Mouse (Mus musculus) cortical plate, adult 2 months (tissue): Measurements from ENCODE around the gene Ddx1. TPM values are rescaled to one million over a fixed set of nuclear protein-coding genes. Genes with fewer than 3 reads are reported as not detected.
A peak's percentile ranks its signal among the peaks of the same experiment; 100 is the strongest.

Source experiments
- H3K27ac ChIP-seq: fragments of 200-500 bp; 2 replicates; pipeline ENCODE4 v1.5.1; 2012; ENCODE audit warnings: low read length, control low read depth, inconsistent platforms; ENCODE audit not compliant: insufficient read depth
- H3K4me1 ChIP-seq: fragments of 200-500 bp; 2 replicates; pipeline ENCODE4 v1.6.1; 2011; ENCODE audit warnings: low read length; ENCODE audit not compliant: control insufficient read depth, insufficient read depth
- H3K4me3 ChIP-seq: fragments of 200-500 bp; 2 replicates; pipeline ENCODE4 v1.5.1; 2011; ENCODE audit warnings: mild to moderate bottlenecking, low read length, control low read depth; ENCODE audit not compliant: insufficient read depth
- CTCF ChIP-seq: fragments of 200-500 bp; IDR thresholded peaks from 2 replicates; pipeline ENCODE4 v1.5.1; 2011; ENCODE audit warnings: mild to moderate bottlenecking, control low read depth, low read length; ENCODE audit not compliant: insufficient read depth; ENCODE audit errors: extremely low read depth
- POLR2A ChIP-seq: fragments of 200-500 bp; IDR thresholded peaks from 2 replicates; pipeline ENCODE4 v1.6.1; 2011; ENCODE audit warnings: mild to moderate bottlenecking, low read length, control low read depth; ENCODE audit not compliant: insufficient read depth; ENCODE audit errors: extremely low read depth
- polyA plus RNA-seq: library from polyadenylated mRNA; depleted of rRNA; stranded (reverse); fragments of >200 nt; gene quantifications from 2 replicates; pipeline ENCODE4 v1.2.3, GENCODE M21; 2012; rRNA removed

Gene Ddx1
- 64.1 and 71.8 TPM in 2 replicates for polyA plus RNA-seq

GRCm38 (mm10) chr12:13248691-13249572, at the start of gene Ddx1:
Gene Ddx1, minus strand, starts transcription at chr12:13249213.
- Histone ChIP-seq H3K4me3 (peak within 1 kb of the TSS; percentile 97), H3K4me1 (peaks cover 2% of the 10 kb centered on the region; the same call in 1 of the 2 replicates), H3K27ac (peak within 1 kb of the TSS; percentile 9; the same call in 1 of the 2 replicates)
- peak; percentile 46; the same call in 1 of the 2 replicates for TF ChIP-seq POLR2A
- TF ChIP-seq CTCF: no peak

DNA sequence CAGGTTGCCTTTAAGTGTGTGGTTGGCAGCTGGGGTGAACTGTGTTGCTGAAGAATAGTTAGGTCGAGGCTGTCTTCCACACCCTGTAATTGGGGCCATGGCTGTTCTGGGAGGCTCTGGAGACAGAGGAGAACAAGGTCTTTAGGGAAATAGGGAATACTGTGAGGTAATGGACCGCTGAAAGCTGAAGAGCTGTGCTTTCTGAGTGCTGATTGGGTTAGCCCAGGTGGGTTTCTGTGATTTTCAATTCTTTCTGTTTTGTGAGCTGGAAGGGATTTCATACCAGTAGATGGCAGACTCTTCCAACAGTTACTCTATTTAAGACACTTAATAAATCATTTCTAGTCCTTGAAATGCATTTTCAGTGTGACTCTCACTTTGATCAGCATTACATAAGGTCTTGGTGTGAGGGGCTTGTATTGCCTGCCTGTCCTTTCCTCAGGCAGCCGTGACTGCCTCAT, 44.4 kb upstream of the Ddx1 start:
- Histone ChIP-seq H3K27ac (no peak overlapping the region), H3K4me1 (no peaks in the 10 kb centered on the region; the same call in 1 of the 2 replicates), H3K4me3 (no peak overlapping the region)
- no peak for TF ChIP-seq POLR2A
- TF ChIP-seq CTCF: no peak; the same call in 1 of the 2 replicates

- H3K4me3 ChIP-seq: no peak overlapping the region
- no peak overlapping the region for H3K27ac ChIP-seq
- no peaks in the 10 kb centered on the region; the same call in 1 of the 2 replicates for H3K4me1 ChIP-seq
- TF ChIP-seq CTCF: no peak
- no peak for TF ChIP-seq POLR2A
These were observed 42.4 kb upstream of the Ddx1 start for GRCm38 (mm10) chr12:13291453-13291852.

GRCm38 (mm10) chr12:13269570-13270390, 20.8 kb upstream of the Ddx1 start:
- peaks cover 3% of the 10 kb centered on the region; the same call in 1 of the 2 replicates for H3K4me1 ChIP-seq
- TF ChIP-seq POLR2A (no peak), CTCF (no peak)
- H3K27ac ChIP-seq: no peak overlapping the region
- H3K4me3 ChIP-seq: peak overlapping the region; percentile 94

DNA sequence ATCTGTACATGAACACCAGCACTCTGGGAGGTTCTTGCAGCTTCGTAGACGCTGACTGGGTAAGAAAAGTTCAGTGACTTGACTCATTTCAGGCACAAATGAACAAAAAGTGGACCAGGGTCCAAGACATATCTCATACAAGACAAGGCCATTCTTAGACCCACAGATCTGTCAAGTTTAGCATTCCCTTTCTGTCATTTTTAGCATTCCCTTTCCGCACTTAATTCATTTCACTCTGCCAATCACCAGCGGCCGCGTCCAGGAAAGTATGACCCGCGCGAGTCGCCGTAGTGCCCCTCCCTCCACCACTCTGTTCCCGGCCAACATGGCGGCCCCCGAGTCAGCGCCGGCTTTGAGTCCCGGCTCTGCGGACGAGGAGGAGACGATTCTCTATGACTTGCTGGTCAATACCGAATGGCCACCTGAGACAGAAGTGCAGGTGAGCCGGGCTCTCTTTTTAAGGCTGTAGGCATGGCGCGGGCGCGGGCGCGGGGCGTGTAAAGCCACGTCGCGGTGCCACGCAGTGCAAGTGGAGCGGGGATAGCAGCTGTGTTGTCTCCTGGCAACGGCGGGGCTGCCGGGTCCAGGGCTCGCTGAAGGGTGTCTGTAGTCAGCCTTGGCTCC, 19.9 kb upstream of the Ddx1 start, which contains the start of gene Nbas:
Gene Nbas (plus strand): TSS at position 308 of the 624 bp plus-strand sequence.
- Histone ChIP-seq H3K4me1 (peaks cover 3% of the 10 kb centered on the region; the same call in 1 of the 2 replicates), H3K27ac (0 out of 2 replicates have a peak within 1 kb of the TSS, but pooled peaks have one; percentile 36), H3K4me3 (peak within 1 kb of the TSS; percentile 94)
- 0 out of 2 replicates have a peak, but pooled peaks have one; percentile 41 for TF ChIP-seq POLR2A
- no peak for TF ChIP-seq CTCF

GRCm38 (mm10) chr12:13268412-13268811, 19.4 kb upstream of the Ddx1 start:
- H3K4me3 ChIP-seq: peak overlapping the region; percentile 94
- no peak for TF ChIP-seq CTCF
- no peak for TF ChIP-seq POLR2A
- no peak overlapping the region for H3K27ac ChIP-seq
- H3K4me1 ChIP-seq: peaks cover 3% of the 10 kb centered on the region; the same call in 1 of the 2 replicates

- TF ChIP-seq CTCF (no peak), POLR2A (no peak)
- H3K4me3 ChIP-seq: no peak overlapping the region
- H3K4me1 ChIP-seq: no peaks in the 10 kb centered on the region
- no peak overlapping the region for H3K27ac ChIP-seq
These were observed 6.7 kb upstream of the Ddx1 start for GRCm38 (mm10) chr12:13255701-13256100.

GRCm38 (mm10) chr12:13255068-13255467, 6.1 kb upstream of the Ddx1 start:
- no peak overlapping the region for H3K4me3 ChIP-seq
- H3K4me1 ChIP-seq: no peaks in the 10 kb centered on the region
- H3K27ac ChIP-seq: no peak overlapping the region
- TF ChIP-seq CTCF (no peak), POLR2A (no peak)
